Mouse (Mus musculus) heart, adult 2 months (tissue): Measurements from ENCODE around the gene Nmnat1.

Experiments
- CTCF ChIP-seq: fragments of 200-600 bp; IDR thresholded peaks from 2 replicates; pipeline ENCODE4 v1.8.1; 2022; ENCODE audit warnings: antibody characterized with exemption, mild to moderate bottlenecking, moderate library complexity
- EP300 ChIP-seq: fragments of 200-500 bp; IDR thresholded peaks from 2 replicates; pipeline ENCODE4 v1.6.1; 2011; ENCODE audit warnings: low read depth, low read length, control low read depth; ENCODE audit not compliant: insufficient read depth

- no peak for TF ChIP-seq CTCF
- TF ChIP-seq EP300, result no peak
Observed at GRCm38 (mm10) chr4:149506904-149507303, 21.9 kb upstream of the Nmnat1 start.
